Mouse (Mus musculus) kidney, postnatal 14 days (tissue): ENCODE results near the gene Fn3krp.

Experiments used
- DNase-seq: peaks from one replicate; pipeline ENCODE4 v3.0.0; 2022; ENCODE audit warnings: mixed read lengths

The Fn3krp gene

GRCm38 (mm10) chr11:121420830-121421552, at the start of gene Fn3krp:
Fn3krp (plus strand) TSS chr11:121421401.
- DNase-seq = peak; percentile 100

DNA sequence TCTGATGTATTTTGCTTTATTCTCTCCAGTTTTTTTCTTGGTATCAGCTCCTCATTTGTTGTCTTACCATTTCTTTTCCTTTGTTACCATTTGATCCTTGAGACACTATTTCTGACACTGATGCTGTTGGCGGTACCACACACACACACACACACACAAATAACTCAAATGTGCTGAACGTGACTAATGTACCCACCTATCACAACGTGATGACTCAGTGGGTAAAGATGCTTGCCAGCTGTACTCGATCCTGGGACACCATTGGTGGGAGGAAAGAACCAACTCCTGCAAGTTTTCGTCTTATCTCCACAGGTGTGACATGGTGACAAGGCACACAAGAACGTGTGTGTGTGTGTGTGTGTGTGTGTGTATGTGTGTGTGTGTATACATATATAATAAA, 47.9 kb upstream of the Fn3krp start:
- no peak for DNase-seq

- no peak for DNase-seq
Observed at GRCm38 (mm10) chr11:121378644-121379043, 42.6 kb upstream of the Fn3krp start.

DNA sequence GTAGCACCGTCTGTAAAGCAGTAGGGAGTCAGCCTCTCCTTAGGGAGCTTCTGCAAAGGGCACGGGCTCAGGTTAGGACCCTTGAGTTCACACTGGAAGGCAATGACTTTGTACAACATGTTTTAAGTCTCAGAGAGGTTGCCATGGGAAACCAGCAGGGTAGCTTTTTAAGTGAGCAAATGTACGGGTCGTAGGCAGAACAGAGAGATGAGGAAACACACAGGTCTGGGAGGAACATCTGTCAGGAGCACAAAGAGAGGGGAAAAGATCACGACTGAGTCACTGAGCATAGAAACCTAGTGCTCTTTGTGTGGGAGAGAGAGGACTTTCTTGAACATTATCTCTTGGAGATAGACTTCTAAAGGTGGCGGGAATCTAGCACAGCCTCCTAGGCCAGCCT, 40.9 kb upstream of the Fn3krp start:
- DNase-seq = no peak

DNA sequence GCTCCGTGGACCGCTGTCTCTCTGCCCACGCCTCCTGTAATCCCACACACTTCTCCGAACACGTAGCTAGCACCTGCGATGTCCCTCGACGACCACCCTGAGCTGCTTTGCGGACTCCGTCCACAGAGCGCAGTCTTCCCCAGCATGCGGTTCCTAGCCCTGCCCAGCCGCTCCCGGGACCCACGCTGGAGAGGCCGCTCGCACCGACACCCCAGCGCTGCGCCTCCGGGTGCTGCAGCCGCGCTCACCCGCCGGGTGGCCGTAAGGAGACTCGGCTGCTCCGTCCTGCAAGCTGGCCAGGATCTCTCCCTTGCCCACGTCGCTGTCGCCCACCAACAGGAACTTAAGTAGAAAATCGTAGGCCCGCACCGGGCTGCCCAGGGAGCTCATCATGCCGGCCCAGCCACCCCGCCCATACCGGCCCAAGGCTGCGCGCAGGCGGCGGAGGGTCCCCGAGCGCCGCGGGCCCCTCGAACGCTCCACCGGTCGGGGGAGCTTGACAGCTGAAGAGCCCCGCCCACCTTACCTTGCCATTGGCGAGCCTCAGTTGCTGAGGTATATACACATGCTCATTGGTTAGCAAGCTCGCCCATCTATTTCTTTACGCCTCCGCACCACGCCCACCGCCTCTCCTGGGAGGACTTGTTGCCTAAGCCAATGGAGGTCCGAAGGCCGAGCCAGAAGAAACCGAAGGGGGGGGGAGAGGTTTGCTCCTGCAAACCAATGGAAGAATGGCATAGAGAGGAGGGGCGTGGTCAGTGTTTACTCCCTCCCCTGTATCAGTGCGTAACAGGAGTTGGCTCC, 33.2 kb upstream of the Fn3krp start, which contains the start of gene Rab40b:
TSS of gene Rab40b (minus strand) at position 502 of the 804 bp plus-strand sequence.
- DNase-seq = peak; percentile 96

DNA sequence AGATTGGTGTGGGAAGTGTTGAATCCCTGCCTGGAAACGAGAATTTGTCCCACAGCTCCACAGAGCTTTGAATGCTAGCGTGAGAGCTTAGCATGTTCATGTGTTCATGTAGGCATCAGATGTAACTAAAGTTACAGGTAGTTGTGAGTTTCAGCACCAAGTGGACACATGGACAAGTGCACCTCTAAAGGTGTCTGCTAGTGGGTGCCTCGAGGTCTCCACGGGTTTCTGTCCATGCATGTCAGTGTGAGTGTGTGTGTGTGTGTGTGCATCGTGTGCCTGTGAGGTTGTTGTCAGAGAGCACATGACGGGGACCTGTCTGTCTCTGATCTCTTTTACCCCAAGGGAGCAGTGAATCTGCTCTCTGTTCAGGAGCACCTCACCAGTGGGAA, 32.7 kb upstream of the Fn3krp start:
- DNase-seq = no peak

- DNase-seq = no peak
Observed at GRCm38 (mm10) chr11:121390793-121391192, 30.4 kb upstream of the Fn3krp start.

DNA sequence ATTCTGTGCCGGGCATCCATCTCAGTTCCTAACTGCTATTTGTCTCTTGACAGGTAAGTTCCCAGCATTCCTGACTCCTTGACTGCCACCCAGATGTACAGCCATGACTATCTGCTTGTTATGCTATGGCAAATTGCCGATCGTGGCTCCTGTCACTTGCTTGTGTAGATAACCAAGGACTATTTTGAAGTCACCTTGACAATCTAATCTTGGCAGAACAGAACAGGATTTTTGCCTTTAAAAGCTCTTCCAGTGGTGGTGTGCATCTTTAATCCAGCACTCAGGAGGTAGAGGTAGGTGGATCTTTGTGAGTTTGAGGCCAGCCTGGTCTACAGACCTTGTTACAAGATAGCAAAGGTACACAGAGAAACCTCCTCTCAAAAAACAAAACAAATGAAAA, 28.8 kb upstream of the Fn3krp start:
- DNase-seq = no peak

GRCm38 (mm10) chr11:121407366-121408155, 13.6 kb upstream of the Fn3krp start:
- DNase-seq = no peak

DNA sequence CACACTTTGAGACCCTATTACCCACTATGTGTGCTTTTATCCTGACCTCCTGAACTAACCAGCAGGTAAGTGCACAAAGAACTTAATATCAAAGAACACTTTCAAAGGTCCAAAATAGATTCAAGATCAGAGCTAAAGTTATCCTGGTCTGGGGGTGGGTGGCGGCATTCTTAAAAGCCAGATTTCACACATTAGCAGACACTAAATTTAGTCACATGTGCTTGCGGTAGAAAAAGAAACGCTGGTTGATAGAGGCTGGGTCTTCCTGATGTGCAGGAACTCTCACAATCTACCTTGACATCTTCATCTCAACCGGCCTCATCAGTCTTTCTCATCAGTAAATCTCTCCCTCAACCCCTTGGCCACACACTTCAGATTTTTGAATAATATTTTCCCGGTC, 6.4 kb upstream of the Fn3krp start:
- DNase-seq = no peak

DNA sequence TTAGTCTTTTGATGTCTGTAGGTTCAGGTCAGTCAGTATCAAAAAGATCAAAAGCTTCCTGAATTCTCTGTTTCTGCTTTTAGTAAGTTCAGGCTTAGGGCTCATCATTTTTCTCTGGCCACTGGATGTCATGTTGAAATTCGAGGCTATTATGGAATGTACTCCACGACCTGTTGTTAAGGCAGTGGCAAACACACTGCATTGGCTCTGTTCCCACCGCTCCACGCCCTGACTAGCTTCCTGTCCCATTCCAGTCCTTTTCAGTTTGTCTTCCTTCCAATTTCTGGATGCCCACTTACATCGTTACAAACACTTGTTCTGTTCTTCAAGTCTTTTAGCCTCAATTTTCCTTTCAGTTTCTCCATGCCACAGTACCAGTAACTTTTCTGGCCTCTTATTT, 5.8 kb upstream of the Fn3krp start:
- no peak for DNase-seq

GRCm38 (mm10) chr11:121417971-121418370, 3.2 kb upstream of the Fn3krp start:
- no peak for DNase-seq

GRCm38 (mm10) chr11:121418932-121419331, 2.3 kb upstream of the Fn3krp start:
- no peak for DNase-seq

DNA sequence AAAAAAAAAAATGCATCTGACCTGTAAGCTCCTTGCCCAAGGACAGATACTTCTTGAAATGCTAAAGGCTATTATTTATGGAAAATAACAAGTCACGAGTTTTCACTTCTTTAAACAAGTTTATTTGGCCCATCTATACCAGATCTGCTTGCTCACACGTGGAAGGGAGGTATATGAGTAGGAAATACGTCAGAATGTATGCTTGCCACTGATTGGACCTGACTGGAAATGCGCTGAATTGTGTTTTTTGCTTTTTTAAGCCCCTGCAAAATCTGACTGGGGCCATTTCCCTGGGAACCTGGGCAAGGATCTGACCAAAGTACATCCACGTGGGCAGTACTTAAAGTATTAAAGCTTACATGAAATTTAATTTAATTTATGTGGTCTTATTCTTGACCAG, 822 bp upstream of the Fn3krp start:
- no peak for DNase-seq

GRCm38 (mm10) chr11:121421553-121422173, 462 bp downstream of the Fn3krp start:
- DNase-seq = no peak

GRCm38 (mm10) chr11:121433397-121433796, 12.2 kb downstream of the Fn3krp start:
- no peak for DNase-seq

GRCm38 (mm10) chr11:121434156-121435155, 13.3 kb downstream of the Fn3krp start, which contains the start of gene Fn3k:
Fn3k (plus strand) TSS chr11:121434913.
- DNase-seq = peak; percentile 93

DNA sequence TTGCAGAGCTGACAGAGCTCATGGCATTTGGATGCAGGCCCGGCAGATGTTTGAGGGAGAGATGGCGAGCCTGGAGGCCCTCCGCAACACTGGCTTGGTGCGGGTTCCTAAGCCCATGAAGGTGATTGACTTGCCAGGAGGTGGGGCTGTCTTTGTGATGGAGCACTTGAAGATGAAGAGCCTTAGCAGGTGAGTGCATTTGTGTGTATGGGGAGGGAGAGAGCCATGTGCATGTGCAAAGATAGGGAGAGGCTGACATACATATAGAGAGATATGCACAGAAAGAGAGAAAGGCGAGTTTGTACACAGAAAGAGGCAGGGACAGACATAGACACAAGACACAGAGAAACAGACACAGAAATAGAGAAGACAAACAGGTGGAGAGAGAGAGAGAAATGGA, 16.0 kb downstream of the Fn3krp start:
- no peak for DNase-seq

- peak; percentile 43 for DNase-seq
Observed at GRCm38 (mm10) chr11:121439686-121440292, 18.6 kb downstream of the Fn3krp start.

GRCm38 (mm10) chr11:121441653-121442052, 20.5 kb downstream of the Fn3krp start:
- DNase-seq = no peak

DNA sequence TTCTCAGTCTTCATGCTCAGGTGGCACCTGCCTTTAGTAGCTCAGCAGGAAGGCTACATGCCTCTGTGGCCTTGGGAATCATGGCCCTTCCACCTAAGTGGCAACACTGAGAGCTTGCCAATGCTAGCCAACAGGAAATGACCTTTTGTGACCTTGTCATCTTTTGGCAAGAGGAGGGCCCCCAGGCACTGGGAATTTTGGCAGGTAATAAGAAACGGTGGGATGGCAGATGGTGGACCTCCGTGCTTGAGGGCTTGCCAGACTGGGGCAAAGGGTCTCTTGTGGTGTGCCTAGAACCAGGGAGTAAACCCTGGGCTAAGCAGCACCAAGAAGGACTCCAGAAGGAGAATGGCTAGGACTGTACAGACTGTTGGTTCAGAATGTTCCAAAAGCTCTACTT, 20.9 kb downstream of the Fn3krp start:
- DNase-seq = no peak
